Mouse (Mus musculus) olfactory bulb, adult 2 months (tissue): Measurements from ENCODE around the gene Pcsk2.

Experiments
- CTCF ChIP-seq: fragments of 200-500 bp; IDR thresholded peaks from 2 replicates; pipeline ENCODE4 v1.5.1; 2012; ENCODE audit warnings: low read depth, mild to moderate bottlenecking, low read length, moderate library complexity; ENCODE audit not compliant: insufficient read depth
- POLR2A ChIP-seq: fragments of 200-500 bp; IDR thresholded peaks from 2 replicates; pipeline ENCODE4 v1.6.1; 2012; ENCODE audit warnings: mild to moderate bottlenecking, low read depth, low read length, moderate library complexity; ENCODE audit not compliant: insufficient read depth

DNA sequence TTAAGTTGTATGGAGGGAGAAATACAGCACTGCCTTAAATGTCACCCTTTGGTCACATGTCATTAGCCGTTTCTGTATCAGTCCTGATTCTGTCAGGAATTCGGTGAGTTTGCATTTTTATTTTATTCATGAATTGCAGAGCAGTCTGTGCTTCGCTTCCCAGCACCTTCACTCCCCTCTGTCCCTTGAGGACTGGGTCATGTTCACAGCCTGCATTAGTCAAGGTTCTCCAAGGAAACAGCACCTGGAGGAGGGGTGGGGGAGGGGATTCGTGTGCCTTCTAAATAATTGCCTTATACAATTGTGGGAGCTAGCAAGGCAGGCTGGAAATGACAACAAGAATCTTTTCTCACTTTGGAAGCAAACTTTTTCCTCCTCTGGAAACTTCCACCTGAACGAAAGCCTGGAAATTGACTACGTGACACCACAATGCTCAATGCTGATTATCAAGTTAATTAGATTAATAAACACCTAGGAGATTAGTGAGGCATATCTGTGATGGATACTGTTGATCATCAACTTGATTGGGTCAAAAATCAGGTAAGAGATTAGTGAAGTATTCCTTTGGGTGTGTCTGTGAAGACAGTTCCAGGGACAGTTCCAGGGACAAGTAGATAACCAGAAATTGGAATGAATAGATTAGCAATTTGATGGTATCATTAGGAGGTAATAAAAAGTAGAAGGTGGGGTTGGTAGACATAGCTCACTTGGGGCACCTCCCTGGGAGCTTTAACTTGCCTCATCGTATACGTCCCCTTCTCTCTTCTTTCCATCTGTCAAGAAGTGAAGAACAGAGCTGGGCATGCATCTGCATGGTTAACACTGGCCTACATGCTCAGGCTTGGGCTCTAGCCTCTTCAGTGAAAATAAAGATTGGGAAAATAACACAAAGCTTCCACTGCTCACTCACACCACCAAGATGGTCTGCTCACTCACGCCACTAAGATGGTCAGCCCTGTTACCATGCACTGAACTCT, 64.7 kb downstream of the Pcsk2 start:
- TF ChIP-seq CTCF (no peak), POLR2A (no peak)
